Mouse (Mus musculus) heart, postnatal 0 days (tissue): ENCODE data around the gene Tmem30c. TPM values are rescaled to one million over a fixed set of nuclear protein-coding genes. Genes with fewer than 3 reads are reported as not detected.

Experiments used
- ATAC-seq: fragments of 200-750 bp; cut with Nextera tagmentation; 2 replicates; pipeline ENCODE4 v1.8.0; 2017; ENCODE audit warnings: low read depth, moderate number of reproducible peaks, moderate library complexity; ENCODE audit not compliant: insufficient read depth
- DNase-seq: peaks from one replicate; pipeline ENCODE4 v3.0.0-alpha.2; 2016; ENCODE audit warnings: low spot score
- H3K27ac ChIP-seq: fragments of 300-500 bp; sonication (generic); 2 replicates; pipeline ENCODE4 v1.5.1; 2014; ENCODE audit warnings: low read depth, mild to moderate bottlenecking
- H3K27me3 ChIP-seq: fragments of 300-500 bp; sonication (generic); 2 replicates; pipeline ENCODE4 v1.6.1; 2014; ENCODE audit warnings: low read length, mixed read lengths; ENCODE audit not compliant: control insufficient read depth, insufficient read depth
- H3K36me3 ChIP-seq: fragments of 300-500 bp; sonication (generic); replicated peaks from 2 replicates; pipeline ENCODE4 v1.6.1; 2014; ENCODE audit warnings: low read length, mixed read lengths; ENCODE audit not compliant: control insufficient read depth, insufficient read depth
- H3K4me1 ChIP-seq: fragments of 300-500 bp; sonication (generic); 2 replicates; pipeline ENCODE4 v1.6.1; 2014; ENCODE audit warnings: antibody characterized with exemption; ENCODE audit not compliant: control insufficient read depth, insufficient read depth
- H3K4me2 ChIP-seq: fragments of 300-500 bp; sonication (generic); 2 replicates; pipeline ENCODE4 v1.6.1; 2014; ENCODE audit warnings: low read depth, mild to moderate bottlenecking, low read length, moderate library complexity
- H3K4me3 ChIP-seq: fragments of 300-500 bp; sonication (generic); 2 replicates; pipeline ENCODE4 v1.5.1; 2014; ENCODE audit warnings: low read depth, low read length
- H3K9ac ChIP-seq: fragments of 300-500 bp; sonication (generic); replicated peaks from 2 replicates; pipeline ENCODE4 v1.6.1; 2014; ENCODE audit warnings: low read depth, low read length, mixed read lengths
- H3K9me3 ChIP-seq: fragments of 300-500 bp; sonication (generic); replicated peaks from 2 replicates; pipeline ENCODE4 v1.6.1; 2016; ENCODE audit warnings: low read length; ENCODE audit not compliant: control insufficient read depth
- CTCF ChIP-seq: IDR thresholded peaks from 2 replicates; pipeline ENCODE4 v1.5.1; 2016; ENCODE audit warnings: antibody characterized with exemption, control low read depth, low read depth
- EP300 ChIP-seq: IDR thresholded peaks from 2 replicates; pipeline ENCODE4 v1.6.1; 2016; ENCODE audit warnings: antibody characterized with exemption, low read depth
- WGBS: fragments of 180-500 bp; shearing (Covaris S2); extraction: QIAGEN DNeasy Blood & Tissue Kit; methylation state at CpG from one replicate; pipeline ENCODE4 v1.1.7; 2014; 5-methylcytosine and 5-hydroxymethylcytosine counted together
- polyA plus RNA-seq: library from polyadenylated mRNA; unstranded; fragments of >200 nt; fragmentation: Nextera tagmentation; extraction: Ambion mirVana; gene quantifications from 2 replicates; pipeline ENCODE4 v1.2.1, GENCODE M21; 2015
- total RNA-seq: library from RNA; depleted of rRNA; stranded (reverse); fragments of >200 nt; gene quantifications from 2 replicates; pipeline ENCODE4 v1.2.3, GENCODE M21; 2014; ENCODE audit warnings: low replicate concordance

Gene Tmem30c
- total and polyA plus RNA-seq, 2 experiments from 2014 or later, result 0.04 TPM; not detected in 1

DNA sequence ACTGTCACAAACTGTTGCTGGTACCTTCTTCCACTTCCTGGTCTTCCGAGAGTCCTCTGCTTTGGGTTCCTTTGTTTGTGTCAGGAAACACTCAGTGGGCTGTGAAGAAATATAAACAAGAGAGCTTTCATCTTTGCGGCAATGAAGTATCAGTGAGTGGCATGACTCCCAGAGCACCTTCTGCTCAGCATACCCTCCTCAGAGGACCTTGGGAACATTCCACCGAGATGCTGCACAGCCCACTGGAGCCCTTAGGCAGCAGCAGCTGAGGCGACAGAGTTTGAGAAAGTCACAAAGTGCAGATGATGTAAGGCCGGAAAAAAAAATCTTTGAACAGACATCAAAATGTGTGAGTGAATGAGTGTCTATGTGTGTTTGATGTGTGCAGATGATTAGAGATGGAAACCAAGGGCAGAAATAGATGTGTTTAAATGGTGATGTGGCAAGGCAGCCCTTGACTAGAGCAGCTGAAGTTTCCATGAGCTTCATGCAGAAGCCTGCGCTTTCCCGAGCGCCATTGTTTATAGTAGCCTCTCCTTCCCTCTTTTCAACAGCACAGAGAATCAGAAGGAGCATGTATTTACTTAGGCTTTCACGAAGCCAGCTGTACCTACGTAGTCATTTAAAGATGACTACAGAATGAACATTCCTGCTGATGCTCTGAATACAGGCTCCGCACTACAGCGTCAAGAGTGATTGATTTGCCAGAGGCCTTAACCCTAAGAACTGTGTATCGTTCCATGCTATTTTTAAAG, 25.4 kb upstream of the Tmem30c start:
- DNase-seq (no peak), ATAC-seq (no peak)
- H3K4me1 ChIP-seq, result no peaks in the 10 kb centered on the region
- H3K4me2 ChIP-seq, result no peak overlapping the region
- H3K4me3 ChIP-seq, result no peak overlapping the region
- TF ChIP-seq EP300, result no peak
- H3K36me3 ChIP-seq, result 0 out of 2 replicates have a peak, but pooled peaks cover 3% of the 10 kb centered on the region
- no peak overlapping the region for H3K27ac ChIP-seq
- 68% methylated on average over 13 of the region's 13 CpGs for WGBS
- no peaks in the 10 kb centered on the region for H3K27me3 ChIP-seq
- no peaks in the 10 kb centered on the region for H3K9me3 ChIP-seq
- H3K9ac ChIP-seq, result no peak overlapping the region

DNA sequence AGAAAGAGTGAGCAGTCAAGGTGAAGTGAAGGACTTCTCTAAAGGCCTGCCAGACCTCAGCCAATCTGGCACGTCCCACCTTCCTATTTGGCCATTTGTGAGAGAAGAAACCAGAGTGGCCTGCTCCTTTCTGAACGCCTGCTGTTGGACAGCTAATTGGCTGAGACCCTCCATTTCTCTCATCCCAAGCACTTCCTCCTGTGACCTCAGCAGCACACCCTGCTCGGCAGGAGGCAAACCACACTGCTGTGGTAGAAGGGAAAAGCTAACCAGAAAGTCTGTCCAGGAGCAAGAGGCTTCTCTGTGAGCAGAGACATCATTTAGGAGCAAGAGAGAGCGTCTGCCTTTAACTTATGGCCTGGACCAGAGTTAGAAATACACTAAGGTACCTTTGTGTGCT, 24.5 kb upstream of the Tmem30c start:
- H3K4me2 ChIP-seq, result no peak overlapping the region
- TF ChIP-seq EP300 (no peak), CTCF (no peak)
- H3K4me3 ChIP-seq, result no peak overlapping the region
- DNase-seq, result no peak
- 68% methylated on average over 4 of the region's 4 CpGs for WGBS
- ATAC-seq, result no peak
- H3K4me1 ChIP-seq, result no peaks in the 10 kb centered on the region
- H3K36me3 ChIP-seq, result 0 out of 2 replicates have a peak, but pooled peaks cover 3% of the 10 kb centered on the region
- no peaks in the 10 kb centered on the region for H3K27me3 ChIP-seq
- H3K9me3 ChIP-seq, result no peaks in the 10 kb centered on the region
- no peak overlapping the region for H3K27ac ChIP-seq
- H3K9ac ChIP-seq, result no peak overlapping the region

DNA sequence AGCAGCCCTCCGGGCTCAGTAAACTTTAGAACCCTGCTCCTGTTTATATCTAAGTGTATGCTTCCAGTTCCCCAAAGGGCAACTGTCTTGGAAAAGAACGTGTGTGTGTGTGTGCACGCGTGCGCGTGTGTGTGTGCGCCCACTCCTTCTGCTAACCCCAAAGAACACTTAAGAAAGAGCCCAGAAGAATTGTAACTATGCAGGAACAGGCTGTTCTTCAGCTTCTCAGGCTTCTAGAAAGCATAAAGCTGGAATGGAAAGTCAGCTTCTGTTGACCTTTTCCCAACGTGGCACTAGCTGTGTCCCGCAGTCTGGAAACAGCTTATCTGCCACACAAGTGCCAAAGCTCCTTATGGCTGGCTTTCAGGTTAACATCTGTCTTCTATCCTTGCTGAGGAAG, 22.4 kb upstream of the Tmem30c start:
- H3K4me2 ChIP-seq, result no peak overlapping the region
- no peak overlapping the region for H3K4me3 ChIP-seq
- no peak overlapping the region for H3K27ac ChIP-seq
- ATAC-seq (no peak), DNase-seq (no peak)
- H3K9ac ChIP-seq, result no peak overlapping the region
- 75% methylated on average over 9 of the region's 9 CpGs for WGBS
- H3K4me1 ChIP-seq, result no peaks in the 10 kb centered on the region
- H3K36me3 ChIP-seq, result no peaks in the 10 kb centered on the region
- H3K27me3 ChIP-seq, result no peaks in the 10 kb centered on the region
- TF ChIP-seq CTCF, result no peak
- TF ChIP-seq EP300, result no peak
- H3K9me3 ChIP-seq, result no peaks in the 10 kb centered on the region

DNA sequence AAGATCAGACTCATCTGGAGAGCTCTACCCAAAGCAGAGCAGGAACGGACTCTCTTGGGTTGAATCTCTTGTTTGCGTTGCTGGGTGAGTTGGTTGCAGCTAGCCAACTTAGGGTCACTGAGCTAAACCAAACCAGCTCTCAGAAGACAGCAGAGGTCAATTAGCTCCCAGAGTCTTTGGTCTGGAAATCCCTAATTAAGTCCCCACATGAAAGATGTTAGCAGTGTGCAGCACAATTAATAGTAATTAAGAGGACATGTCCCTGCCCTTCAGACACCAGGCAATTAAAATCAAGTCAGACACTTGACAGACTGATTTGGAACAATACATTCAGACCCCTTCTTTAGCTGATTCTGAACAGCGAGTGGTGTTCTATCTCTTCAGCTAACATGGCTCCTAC, 21.6 kb upstream of the Tmem30c start:
- no peak for DNase-seq
- no peaks in the 10 kb centered on the region for H3K9me3 ChIP-seq
- ATAC-seq, result no peak
- no peak overlapping the region for H3K4me3 ChIP-seq
- H3K27ac ChIP-seq, result no peak overlapping the region
- no peak overlapping the region for H3K4me2 ChIP-seq
- WGBS, result 92% methylated on average over 3 of the region's 3 CpGs
- H3K4me1 ChIP-seq, result no peaks in the 10 kb centered on the region
- no peak overlapping the region for H3K9ac ChIP-seq
- no peaks in the 10 kb centered on the region for H3K27me3 ChIP-seq
- TF ChIP-seq CTCF, result no peak
- no peak for TF ChIP-seq EP300
- no peaks in the 10 kb centered on the region for H3K36me3 ChIP-seq

DNA sequence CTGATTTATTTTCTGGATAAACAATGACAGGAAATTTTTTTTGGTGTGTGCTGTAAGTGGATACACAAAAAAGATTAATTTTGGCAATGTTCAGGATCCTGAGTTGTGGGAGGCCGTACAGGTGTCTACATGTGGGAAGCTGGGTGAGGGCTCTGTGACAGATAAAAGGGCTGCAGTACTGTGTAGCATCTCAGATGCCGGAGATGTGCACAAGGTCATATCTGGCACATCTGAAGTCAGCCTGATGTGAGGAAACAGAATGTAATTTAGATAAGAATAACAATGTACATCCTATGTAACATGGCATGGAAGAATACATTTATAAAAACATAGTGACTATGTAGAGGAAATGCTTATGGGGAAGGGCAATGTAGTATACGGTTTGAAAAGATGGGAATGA, 20.8 kb upstream of the Tmem30c start:
- WGBS, result 63% methylated on average over 3 of the region's 3 CpGs
- Histone ChIP-seq H3K36me3 (no peaks in the 10 kb centered on the region), H3K9ac (no peak overlapping the region), H3K4me3 (no peak overlapping the region), H3K27ac (no peak overlapping the region), H3K9me3 (no peaks in the 10 kb centered on the region), H3K4me2 (no peak overlapping the region), H3K4me1 (no peaks in the 10 kb centered on the region), H3K27me3 (no peaks in the 10 kb centered on the region)
- DNase-seq (no peak), ATAC-seq (no peak)
- TF ChIP-seq EP300 (no peak), CTCF (no peak)

DNA sequence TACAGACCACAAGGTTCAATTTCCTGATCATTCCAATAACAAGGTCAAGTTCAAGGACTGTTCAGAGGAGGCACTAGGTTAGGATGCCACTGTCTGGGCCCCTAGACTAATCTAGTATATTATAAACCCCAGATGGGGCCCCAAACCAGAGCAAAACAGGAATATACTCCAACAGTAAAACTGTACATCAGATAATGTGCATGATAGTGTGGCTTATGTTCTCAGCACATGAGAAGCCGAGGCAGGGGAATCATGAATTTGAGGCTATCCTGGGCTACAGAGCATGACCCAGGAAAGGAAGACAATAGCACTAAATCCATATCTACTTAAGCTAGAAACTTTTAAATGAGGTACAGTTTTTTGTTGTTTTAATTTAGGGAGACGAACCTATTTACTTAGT, 19.5 kb upstream of the Tmem30c start:
- H3K4me1 ChIP-seq, result no peaks in the 10 kb centered on the region
- no peak overlapping the region for H3K4me2 ChIP-seq
- WGBS, result 79% methylated on average over 2 of the region's 2 CpGs
- no peak overlapping the region for H3K4me3 ChIP-seq
- H3K9ac ChIP-seq, result no peak overlapping the region
- no peak for DNase-seq
- no peak for ATAC-seq
- no peaks in the 10 kb centered on the region for H3K36me3 ChIP-seq
- H3K9me3 ChIP-seq, result no peaks in the 10 kb centered on the region
- TF ChIP-seq CTCF (no peak), EP300 (no peak)
- no peak overlapping the region for H3K27ac ChIP-seq
- H3K27me3 ChIP-seq, result no peaks in the 10 kb centered on the region
